Mouse (Mus musculus): Measurements from ENCODE around the gene Traf2. TPM values are rescaled to one million over a fixed set of nuclear protein-coding genes. Genes with fewer than 3 reads are reported as not detected.
A peak's percentile ranks its signal among the peaks of the same experiment; 100 is the strongest.

The Traf2 gene
- 10 to 100 TPM; 32.5 to 32.6 TPM for total RNA-seq (2021)
- long read RNA-seq, experiment 1, transcript Traf2-201 (11 exons, 3,044 nt): major isoform, 28 of 41 reads
- long read RNA-seq, experiment 1, partial matches to known transcripts: 6 of 41 reads
- long read RNA-seq, experiment 1, other reads (novel, unspliced or antisense): 4 of 41 reads
- long read RNA-seq, experiment 2, transcript Traf2-201 (11 exons, 3,044 nt): major isoform, 49 of 75 reads
- long read RNA-seq, experiment 2, transcript Traf2-202 (11 exons, 2,151 nt): minor isoform, 7 of 75 reads
- long read RNA-seq, experiment 2, partial matches to known transcripts: 14 of 75 reads
- long read RNA-seq, experiment 2, other reads (novel, unspliced or antisense): 5 of 75 reads

DNA sequence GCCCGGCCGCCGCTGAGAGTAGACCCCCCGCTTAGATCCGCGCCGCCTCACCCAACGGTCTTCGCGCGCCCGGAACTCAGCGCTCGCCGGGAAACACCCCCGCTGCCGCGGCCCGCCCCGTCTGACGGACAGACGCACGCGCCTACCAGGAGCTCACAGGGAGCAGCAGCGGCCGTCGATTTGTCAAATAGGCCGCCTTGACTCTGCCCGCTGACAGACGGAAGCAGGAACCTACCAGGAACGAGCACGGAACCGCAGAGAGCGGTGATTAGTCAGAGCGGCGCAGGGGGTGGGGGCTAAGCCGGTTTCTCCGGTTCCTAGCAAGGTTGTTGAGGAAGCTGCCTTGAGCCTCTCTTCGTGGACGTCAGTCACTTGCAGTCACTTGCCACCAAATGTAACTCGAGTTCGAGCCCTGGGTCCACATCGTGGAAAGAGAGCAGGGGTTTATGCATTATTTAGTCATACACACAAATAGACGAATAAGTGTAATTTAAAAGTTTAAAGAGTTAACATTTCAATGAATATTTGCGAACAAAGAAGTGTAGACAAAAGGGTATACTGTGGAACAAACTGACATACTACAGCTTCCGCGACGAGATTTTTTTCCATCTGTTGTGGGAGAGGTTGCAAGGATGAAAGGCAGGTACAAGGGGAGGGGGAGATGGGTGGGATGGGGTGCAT is at the start of gene Traf2:
TSS of gene Traf2 (minus strand) at position 130 of the 681 bp plus-strand sequence.
- DNase-seq (ENCODE audit: low spot score in 2 of 2): peak; percentile 95

DNA sequence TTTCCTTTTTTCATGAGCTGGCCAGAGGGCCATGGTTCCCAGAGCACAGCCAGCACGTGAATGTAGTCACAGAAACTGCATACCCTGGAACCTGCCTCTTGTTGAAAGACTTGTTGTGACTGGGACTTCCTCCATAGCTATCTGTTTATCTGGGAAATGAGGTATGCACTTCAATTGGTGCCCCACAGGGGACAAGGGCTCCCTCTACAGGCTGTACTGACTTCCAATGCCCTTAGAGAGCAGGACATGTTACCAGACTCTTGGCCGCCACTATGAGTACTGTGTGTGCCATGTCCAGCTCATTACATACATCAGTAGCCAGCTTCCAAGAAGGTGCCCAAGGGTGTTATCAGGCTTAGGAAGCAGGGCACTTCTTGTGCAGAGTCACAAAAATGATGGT is 45.1 kb upstream of the Traf2 start:
- no peak for DNase-seq (ENCODE audit: low spot score in 2 of 2)

DNA sequence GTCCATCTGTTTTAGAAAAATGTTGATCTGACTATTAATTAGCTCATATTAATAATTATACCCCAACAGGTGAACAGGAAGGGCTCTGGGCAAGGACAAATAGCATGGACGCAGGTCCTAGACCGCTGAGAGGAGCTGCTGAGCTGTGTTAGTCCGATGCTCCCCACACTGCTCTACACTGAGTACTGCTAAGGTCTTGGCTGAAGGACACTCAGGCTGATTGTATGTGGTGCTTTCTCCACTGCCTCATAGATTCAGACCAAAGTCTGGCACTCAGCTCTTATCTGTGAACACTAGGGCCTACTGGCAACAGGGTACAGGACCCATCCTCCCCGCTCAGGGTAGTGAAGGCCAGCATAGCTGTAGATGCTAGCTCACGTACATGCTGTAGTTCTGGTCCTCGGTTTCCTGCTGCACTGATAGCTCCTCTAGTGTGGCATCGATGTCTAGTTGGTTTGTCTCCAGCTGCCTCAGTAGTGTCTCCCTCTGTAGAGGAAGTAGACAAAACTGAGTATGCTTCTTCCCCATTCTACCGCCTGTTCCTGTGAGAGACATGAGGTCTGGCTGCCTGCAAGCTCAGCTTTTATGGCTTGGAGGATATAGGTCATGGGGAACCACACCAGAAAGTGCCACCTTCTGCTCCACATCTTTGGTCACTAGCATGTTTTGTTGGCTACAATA is 41.6 kb upstream of the Traf2 start:
- no peak for DNase-seq (ENCODE audit: low spot score in 2 of 2)

DNA sequence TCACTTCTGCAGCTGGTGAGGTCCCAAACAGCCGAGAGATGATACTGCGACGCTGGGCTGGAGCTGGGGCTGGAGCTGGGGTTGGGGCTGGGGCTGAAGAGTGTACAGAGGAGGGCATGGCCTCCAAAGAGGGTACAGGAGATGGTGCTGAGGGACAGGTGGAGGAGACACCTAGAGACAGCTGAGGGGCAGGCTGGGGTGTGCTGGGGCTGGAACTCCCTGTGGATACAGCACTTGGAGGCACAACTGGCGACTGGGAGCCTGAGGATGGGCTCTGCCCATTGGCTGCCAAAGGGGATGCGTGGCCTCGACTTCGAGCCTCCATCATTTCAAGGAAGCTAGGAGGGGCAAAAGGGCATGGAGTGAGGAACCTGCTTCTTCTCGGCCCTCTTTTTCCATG is 40.5 kb upstream of the Traf2 start:
- no peak for DNase-seq (ENCODE audit: low spot score in 2 of 2)

DNA sequence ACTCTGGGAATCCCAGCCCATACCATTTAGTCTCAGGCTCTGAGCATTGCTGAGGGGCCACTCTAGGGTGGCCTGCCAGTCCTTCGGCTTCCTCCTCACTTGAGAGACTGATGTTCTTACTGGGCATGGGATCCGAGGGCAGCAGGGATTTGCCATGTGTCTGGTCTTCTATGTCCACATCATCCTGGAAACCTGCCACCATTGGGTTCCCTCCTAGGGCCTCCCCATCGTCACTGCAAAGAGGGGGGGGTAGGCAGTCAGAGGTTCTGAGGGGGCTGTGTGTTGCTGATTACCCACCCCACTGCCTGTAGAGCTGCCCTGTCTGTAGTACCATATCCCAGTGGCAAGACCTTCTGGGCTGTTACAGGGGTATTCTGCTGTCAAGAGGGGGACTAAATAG is 38.9 kb upstream of the Traf2 start:
- DNase-seq (ENCODE audit: low spot score in 2 of 2): no peak

DNA sequence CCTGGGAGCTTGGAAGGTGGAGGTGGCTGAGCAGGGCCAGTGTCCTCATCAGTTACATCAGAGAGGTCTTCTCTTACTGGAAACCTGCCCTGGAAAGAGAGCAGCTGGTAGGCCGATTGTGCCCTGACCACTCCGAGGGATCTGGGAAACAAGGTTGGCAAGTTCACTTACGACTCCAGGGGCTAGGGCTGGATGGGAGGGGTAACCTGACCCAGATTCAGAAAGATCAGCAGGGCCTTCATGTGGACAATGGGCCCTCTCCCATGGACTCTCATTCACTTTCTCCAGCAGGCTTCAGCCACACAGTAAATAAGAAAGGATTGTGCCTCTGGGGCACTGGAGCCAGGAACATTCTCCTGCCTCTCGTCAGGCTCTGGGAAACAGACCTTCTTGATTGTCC is 38.1 kb upstream of the Traf2 start:
- no peak for DNase-seq (ENCODE audit: low spot score in 2 of 2)

DNA sequence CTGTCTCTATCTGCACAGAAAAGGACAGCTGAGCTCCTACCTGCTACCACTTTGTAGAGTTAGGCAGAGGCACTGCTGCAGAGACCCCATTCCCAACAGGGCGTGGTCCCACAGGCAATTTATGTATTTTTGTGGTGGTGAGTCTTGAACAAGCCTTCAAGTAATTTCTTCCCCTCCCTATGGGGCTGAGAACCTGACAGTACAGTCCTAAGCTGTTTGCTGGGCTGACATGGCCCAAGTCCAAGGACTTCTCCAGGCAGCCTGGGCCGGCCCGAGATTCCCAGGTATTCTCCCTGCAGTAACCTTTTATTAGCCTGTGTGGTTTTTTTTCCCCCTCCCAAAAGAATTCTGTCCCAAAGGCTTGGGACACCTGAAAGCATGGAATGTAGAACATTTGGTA is 37.4 kb upstream of the Traf2 start:
- no peak for DNase-seq (ENCODE audit: low spot score in 2 of 2)

DNA sequence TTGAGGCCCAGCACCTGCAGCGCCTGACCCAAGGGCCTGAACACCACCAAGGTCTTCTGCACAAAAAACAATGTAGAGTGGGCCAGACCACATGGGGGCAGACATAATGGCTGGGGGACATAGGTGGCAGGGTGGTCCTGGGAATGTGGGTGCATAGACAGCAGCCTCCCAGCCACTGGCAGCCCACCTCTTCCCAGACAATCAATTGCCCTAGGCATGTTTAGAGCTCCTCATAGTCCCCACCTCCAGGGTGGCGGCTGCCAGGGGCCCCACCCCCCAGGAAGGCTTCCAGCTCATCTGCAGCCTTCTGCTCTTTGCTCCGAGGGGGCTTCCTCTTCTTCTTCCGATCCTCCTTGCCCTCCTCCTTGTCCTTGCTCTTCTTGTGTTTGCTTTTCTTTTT is 36.8 kb upstream of the Traf2 start:
- no peak for DNase-seq (ENCODE audit: low spot score in 2 of 2)

DNA sequence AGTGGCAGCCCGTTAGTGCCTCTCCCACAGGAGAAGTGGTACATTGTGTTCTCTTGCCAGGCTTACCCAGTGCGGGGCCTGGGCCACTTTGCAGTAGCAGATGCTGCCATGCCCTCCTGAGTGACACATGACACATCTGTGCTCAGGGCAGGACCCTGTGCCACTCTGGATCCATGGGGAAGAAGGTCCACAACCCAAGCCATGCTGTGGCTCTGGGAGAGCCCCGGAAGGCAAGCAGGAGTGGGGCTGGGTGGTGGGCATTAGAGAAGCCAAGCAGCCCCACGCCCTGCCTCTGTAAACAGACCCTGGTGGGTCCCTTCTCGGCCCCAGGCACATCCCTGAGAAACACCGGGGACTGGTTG is 36.4 kb upstream of the Traf2 start:
- DNase-seq (ENCODE audit: low spot score in 2 of 2): no peak

DNA sequence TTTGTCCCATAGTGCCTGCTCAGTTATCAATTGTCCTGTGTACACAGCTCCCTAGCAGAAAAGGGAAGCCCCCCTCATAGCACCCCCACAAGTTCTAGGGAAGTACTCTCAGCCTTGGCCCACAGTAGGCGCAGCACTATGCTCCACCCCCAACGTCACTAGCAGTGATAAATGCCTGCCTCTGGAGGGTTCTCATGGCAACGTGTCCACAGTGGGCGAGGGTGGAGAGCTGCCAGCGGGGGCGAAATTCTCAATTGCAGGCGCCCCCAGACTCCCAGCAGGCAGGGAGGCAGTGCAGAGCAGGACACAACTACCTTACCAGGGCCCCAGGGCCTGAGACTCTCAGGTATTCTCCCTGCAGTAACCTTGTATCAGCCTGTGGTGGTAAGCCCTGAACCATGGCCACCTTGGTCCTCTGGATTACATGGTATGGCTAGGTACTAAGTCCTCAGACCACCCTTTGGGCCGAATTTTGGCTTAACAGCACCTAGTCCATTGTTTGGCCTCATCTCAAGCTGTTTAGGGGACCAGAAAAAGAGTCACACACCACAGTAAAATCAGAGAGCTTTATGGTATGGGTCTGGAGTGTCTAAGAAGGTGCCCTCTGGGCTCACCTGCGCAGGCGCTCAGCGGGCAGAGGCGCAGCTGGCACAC is 35.9 kb upstream of the Traf2 start:
- no peak for DNase-seq (ENCODE audit: low spot score in 2 of 2)

DNA sequence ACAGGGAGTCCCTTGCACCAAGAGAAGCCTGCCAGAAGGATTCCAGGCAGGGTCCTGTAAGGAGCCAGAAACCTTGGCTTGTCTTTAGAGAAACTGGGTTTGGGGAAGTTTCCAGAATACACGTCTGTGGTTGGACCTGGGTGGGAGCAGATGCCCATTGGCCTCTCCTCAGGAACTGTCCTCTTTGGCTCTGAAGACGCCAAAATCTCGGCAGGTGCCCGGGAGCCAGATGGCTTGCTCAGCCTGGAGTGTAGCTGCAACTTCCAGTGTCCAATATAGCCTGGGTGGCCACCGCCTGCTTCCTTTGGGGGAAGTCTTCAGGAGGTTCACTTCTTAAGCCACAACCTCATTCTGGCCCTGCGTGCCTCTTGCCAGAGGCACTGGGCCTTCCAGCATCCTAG is 35.2 kb upstream of the Traf2 start:
- DNase-seq (ENCODE audit: low spot score in 2 of 2): no peak

DNA sequence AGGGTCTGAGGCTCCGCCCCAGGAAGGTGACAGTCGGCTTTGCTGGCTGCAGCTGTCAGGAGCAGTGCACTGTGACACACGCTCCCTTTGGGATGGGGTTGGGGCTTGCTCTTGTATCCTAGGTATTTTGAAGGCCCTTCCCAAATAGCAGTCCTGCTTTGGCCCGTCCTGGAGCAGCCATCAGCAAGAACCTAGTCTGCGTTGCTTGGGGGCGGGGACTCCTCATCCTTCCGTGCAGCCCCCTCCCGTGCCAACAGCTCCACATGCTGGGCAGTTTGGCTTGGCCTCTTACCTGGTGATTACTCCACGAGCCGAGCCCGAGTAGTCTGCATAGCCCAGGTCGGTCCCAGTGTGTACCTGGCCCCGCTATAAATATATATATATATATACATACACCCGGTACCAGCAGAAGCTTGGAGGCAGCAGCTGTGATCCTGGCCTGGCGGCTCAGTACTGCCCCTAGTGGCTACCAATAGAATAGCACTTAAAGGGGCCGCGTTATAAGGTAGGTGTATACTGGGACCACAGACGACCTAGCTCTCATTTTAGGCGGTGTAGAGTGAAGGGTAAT is 34.6 kb upstream of the Traf2 start, which contains the start of gene Ajm1:
TSS of gene Ajm1 (minus strand) at position 464 of the 571 bp plus-strand sequence.
- DNase-seq (ENCODE audit: low spot score in 2 of 2): peak in 1 of 2 experiments; percentile 56

DNA sequence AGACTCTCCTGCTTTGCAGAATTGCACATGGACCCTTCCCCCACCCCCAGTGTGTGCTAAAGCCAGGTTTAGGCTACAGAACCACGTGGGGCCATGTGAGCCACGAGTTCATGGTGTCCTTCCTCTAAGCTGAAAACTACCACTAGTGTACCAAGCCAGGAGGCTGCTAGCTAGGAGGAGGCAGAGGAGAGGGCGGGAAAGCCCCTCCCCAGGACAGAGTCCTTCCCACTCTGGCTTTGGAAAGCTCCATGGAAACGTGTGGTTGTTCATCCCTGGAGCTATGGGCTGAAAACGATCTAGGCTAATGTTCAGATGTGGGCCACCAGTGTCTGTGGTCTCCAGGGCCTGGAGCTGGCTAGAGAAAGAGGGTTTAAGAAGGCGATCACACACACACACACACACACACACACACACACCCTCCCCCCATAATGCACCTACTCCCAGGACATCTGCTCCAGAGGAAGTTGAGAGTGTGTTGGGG is 33.9 kb upstream of the Traf2 start:
- DNase-seq (ENCODE audit: low spot score in 2 of 2): no peak

DNA sequence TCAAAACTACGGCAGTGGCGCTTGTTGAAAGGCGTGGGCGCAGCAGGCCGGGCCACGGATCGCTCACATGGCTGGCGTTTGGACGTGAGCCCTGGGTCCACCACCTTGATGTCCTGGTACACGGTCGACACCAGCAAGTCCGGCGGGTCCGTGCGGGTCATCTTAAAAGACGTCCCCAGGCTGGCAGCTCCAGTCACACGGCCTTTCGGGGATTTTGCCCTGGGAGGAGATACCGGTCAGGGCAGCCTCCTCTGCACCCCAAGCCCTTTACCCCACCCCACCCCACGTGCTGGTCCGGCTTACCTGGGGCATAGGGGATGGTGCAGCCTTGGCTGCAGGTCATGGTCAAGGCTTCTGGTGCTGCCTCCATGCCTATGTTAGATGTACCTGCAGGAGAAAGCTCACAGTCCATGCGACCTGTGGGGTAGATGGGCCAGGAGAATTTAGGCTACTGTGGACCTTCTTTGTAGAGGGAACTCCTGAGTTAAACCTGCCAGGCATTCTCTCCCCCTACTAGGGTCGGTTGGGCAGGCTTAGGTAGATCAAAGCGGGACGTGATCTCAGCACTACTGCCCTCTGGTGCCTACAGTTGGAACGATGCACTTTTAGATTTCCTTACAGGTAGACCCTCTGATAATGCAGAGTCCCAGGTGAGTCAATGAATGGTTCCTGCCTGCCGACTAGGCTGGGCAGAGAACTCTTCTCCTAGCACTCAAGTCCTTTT is 33.2 kb upstream of the Traf2 start:
- DNase-seq (ENCODE audit: low spot score in 2 of 2): no peak

DNA sequence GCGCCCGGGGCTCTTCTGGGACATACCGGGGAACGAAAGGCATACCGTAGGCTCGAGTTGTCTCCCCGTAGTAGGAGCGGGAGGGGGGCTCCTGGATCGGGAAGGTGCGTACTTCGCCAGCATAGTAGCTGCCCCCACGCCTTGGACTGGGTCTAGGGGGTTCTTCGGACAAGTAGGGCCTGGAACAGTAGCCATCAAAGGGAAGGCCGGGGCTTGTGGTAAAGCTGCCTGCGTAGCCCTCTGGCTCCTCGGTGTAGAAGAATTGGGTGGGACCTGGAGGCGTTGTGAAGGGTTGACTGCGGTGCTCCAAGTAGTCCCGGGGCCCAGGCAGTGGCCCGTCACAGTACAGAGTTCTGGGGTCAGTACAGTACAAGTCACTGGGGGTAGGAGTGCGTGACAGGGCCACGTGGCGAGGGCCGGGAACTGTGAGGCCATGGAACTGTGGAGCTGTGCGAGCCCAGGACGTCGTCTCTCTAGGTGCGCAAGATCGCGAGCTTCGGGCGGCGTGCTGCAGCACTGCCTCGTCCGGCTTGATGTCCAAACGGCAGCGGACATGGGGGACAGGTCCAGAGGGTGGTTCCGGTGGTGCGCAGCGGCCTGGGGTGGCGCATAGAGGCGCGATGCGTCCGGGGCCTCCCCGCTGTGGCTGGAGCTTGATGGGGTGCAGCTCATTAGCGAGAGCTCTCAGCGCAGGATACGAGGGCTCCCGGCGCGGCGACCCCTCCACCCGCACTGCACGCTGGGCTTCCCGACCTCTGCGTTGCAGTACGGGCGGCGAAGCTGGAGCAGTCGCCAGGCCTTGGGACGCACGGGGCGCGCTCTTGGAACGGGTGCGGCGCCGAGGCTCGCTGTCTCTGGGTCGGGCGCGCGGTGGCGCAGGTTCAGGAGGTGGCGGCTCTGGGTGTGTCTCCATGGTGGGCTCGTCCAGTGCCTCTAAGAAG is 32.3 kb upstream of the Traf2 start:
- peak in 1 of 2 experiments; percentile 30 for DNase-seq (ENCODE audit: low spot score in 2 of 2)

DNA sequence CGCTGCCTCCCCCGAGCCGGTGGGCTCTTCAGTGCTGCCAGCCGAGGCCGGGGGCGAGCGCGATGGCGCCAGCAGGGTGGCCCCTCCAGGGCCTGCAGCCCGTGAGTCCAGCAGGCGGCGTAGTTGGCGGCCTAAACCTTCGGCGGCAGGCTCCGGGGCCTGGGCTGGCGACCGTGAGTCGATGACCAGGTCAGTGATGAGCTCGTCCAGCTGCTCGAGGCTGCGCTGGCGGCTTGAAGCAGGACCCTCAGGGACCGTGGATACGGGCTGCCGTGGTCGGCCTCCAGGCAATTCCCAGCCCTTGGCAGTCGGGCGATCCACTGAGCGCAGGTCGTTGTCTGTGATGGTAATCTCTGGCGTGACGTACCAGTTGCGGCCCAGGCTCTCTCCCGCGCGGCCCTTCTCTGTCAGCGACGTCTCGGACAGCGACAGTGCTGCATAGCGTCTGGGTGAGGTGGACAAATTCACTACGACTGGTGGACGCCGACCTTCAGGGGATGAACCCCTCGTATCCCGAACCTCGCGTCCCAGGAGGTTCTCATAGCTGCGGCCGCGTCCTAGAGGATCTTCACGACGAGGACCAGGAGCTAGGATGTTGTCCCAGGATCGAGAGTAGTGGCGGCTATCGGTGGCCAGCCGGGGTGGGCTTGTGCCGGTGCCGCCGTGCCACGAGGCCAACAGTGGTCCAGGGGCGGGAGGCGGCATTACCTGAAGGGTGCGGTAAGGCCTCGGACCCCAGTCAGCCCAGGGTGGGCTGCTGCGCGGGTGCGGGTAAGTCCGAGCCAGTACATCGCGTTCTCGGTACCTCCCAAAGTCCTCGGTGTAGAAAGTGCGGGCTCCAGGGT is 31.4 kb upstream of the Traf2 start:
- DNase-seq (ENCODE audit: low spot score in 2 of 2): peak in 1 of 2 experiments; percentile 31

DNA sequence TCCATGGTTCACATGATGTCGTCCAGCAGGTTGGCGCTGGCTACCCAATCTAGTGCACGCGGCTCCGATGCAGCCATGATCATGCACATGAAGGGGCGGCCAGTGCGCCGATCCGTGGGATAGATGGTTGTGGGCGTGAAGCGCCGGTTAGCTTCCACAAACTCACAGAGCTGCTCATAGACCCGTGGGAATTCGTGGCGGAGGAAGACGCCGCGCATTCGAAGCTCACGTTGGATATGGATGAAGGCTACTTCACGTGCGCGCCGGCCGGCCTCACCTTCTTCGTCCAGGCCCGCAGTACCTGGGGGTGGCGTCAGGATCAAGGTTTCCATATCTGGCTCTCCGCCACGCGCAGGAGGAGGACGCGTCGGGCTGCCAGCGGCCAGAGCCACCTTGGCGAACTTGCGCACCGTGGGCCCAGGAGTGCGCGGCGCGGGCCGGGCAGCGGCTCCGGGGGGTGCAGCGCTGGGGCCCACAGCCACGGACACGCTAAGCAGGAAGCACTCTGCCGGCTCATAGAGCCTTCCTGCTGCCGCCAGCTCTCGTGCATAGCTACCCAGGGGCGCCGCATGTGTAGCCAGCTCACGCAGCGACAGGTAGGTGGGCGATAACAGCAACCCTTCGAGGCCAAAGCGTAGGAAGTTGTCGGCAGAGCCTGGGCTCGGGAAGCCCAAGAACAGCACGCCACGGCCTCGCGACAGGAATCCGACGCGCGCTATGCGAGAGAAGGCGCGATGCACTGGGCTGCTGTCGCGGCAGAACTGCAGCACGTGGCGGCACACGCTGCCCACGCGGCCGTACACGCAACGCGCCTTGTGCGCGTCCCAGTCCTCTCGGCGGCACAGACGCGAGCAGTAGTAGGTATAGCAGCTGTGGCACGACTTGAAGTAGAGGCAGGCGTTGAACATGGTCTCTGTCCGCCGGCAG is 30.5 kb upstream of the Traf2 start:
- DNase-seq (ENCODE audit: low spot score in 2 of 2): no peak

Data from adrenal gland, adult 18-20 months (tissue).